Mouse (Mus musculus): ENCODE data around the gene Gabpa.

The Gabpa gene

DNA sequence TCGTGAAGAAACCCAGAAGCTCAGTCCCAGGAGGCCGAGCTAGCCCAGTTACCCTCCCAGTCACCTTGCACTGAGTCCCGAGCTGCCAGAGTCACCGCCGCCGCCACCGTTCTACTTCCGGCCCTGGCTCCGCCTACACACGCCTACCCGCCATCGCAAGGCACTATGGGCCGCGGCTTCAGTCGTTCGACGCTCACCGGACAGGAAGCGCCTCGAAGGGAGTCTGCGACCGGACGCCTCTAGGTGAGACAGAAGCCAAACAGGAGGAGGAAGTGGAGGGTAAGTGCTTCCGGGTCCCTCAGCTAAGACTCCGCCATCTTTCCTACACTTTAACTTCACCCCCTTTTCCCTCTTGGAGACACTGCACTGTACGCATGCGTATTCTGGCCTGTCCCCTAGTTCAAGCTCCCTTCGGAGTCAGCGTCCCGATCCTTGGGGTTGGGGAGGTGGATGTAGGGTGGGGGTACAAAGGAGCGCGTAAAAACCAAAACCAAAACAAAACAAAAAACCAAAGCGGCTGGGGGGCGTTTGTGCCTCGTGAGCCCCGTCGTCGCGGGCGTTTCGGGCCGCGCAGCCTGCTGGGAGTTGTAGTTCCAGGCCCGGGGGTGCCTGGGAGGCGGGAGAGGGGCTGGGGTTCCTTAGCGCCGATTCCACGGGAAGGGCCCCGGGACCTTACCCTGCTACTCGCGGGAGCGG, at the start of gene Gabpa:
TSS of gene Gabpa (plus strand) at position 181 of the 696 bp plus-strand sequence.
- DNase-seq (ENCODE audit: low spot score), result peak; percentile 91

GRCm38 (mm10) chr16:84784966-84785365, 49.8 kb upstream of the Gabpa start:
- DNase-seq (ENCODE audit: low spot score), result no peak

- no peak for DNase-seq (ENCODE audit: low spot score)
Measured at GRCm38 (mm10) chr16:84790595-84791165, 44.0 kb upstream of the Gabpa start.

GRCm38 (mm10) chr16:84793401-84793800, 41.3 kb upstream of the Gabpa start:
- DNase-seq (ENCODE audit: low spot score), result no peak

GRCm38 (mm10) chr16:84795337-84795736, 39.4 kb upstream of the Gabpa start:
- DNase-seq (ENCODE audit: low spot score), result no peak

DNA sequence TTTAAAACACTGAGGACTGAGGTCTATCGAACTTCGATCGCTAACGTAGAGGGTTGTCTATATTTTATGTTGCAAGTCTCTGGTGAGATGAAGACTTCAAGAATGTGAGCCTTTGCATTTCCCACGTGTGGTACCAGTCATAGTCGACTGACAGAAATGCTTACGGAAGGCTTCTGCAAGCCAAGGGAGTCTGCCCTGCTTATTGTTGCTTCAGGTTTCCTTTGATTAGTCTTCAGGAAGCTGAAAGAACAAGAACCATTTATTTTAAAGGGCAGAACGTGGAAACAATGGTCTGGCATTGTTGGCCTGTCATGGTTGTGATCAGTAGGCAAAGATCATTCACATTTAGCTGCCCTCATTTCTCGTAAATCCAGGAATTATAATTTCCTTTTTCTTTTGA, 38.0 kb upstream of the Gabpa start:
- DNase-seq (ENCODE audit: low spot score), result no peak

GRCm38 (mm10) chr16:84800038-84800437, 34.7 kb upstream of the Gabpa start:
- no peak for DNase-seq (ENCODE audit: low spot score)

DNA sequence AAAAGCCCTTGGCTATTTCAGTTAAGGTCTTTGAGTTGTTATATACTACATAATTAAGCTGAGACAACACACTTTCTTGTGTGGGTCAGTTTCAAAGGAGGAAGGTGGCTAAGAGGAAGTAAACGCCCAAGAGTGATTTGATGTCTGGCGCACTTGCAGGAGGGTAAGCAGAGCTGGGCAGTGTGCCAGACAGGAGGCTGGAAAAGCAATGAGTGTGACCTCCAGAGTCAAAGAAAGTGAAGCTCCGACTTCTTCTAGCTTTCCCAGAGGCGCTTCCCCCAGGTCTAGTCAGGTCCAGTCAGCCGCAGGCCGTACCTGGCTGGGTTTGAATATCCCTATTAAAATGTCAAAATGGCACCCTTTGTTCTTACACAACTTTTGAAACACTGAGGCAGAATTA, 32.5 kb upstream of the Gabpa start:
- peak; percentile 29 for DNase-seq (ENCODE audit: low spot score)

- no peak for DNase-seq (ENCODE audit: low spot score)
Measured at GRCm38 (mm10) chr16:84804866-84805265, 29.9 kb upstream of the Gabpa start.

- DNase-seq (ENCODE audit: low spot score), result no peak
Measured at GRCm38 (mm10) chr16:84806175-84806574, 28.6 kb upstream of the Gabpa start.

GRCm38 (mm10) chr16:84807874-84808273, 26.9 kb upstream of the Gabpa start:
- DNase-seq (ENCODE audit: low spot score), result no peak

GRCm38 (mm10) chr16:84810254-84810653, 24.5 kb upstream of the Gabpa start:
- DNase-seq (ENCODE audit: low spot score), result no peak

DNA sequence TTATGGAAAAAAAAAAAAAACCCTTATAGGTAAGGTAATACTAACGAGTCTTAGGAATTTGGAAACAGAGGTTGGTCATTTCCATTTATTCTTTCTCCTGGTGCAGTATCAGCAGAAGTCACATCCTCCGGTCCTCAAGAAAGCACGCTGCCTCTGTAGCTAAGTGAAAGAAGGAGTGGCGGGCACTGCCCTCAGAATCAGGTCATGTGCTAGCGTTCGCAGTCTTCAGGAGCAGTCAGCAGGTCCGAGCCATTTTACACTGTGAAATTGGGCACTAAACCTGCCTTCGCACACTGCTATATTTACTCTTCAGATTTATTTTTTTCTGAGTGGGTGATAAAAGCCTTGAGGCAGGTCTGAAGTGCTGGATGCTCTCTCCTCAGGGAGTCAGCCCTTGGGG, 20.9 kb upstream of the Gabpa start:
- no peak for DNase-seq (ENCODE audit: low spot score)

- no peak for DNase-seq (ENCODE audit: low spot score)
Measured at GRCm38 (mm10) chr16:84814511-84814910, 20.2 kb upstream of the Gabpa start.

DNA sequence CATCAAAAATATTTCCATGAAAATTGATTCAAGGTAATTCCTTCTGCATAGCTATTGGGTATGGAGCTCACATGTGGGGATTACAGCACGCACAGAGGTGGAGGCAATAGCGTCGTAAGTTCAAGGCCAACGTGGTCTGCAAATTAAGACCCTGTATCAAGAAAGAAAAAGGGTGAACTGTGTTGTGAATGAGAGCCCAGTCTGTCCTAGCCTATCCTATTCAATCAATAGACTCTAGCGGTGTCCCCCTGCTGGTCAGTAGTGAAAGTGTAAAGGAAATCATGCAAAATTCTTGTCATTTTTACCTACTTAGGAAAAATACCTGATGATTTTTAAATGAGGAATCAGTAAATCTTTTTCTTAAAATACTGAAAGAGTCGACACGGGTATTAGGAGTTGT, 17.3 kb upstream of the Gabpa start:
- DNase-seq (ENCODE audit: low spot score), result no peak

DNA sequence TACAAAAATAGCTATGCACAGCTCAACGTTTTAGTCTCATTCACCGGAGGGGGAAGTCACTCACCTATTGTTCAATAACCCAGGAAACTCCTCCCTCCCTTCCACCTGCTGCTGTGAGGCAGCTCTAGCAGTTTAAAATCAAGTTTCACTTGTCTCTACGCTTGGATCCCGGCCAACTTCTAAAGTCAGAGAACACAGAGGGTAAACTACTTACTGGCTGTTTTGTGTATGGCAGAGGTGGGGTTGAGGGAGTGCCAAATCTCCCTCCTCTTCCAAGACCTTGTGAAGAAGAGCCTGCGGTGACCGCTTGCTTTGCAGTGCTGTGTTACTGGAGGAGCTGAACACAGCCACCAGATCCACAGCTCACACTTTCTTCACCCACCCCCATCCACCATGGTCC, 9.7 kb upstream of the Gabpa start:
- peak; percentile 41 for DNase-seq (ENCODE audit: low spot score)

- no peak for DNase-seq (ENCODE audit: low spot score)
Measured at GRCm38 (mm10) chr16:84831696-84832095, 3.0 kb upstream of the Gabpa start.

- DNase-seq (ENCODE audit: low spot score), result no peak
Measured at GRCm38 (mm10) chr16:84832736-84833135, 2.0 kb upstream of the Gabpa start.

- peak; percentile 35 for DNase-seq (ENCODE audit: low spot score)
Measured at GRCm38 (mm10) chr16:84834344-84834743, 381 bp upstream of the Gabpa start.

GRCm38 (mm10) chr16:84835441-84835822, 707 bp downstream of the Gabpa start, which contains the start of gene Atp5j:
Gene Atp5j, minus strand, starts transcription at chr16:84835625.
- DNase-seq (ENCODE audit: low spot score), result peak; percentile 82

GRCm38 (mm10) chr16:84835823-84836743, 1.4 kb downstream of the Gabpa start:
- peak; percentile 48 for DNase-seq (ENCODE audit: low spot score)

GRCm38 (mm10) chr16:84838576-84838975, 3.9 kb downstream of the Gabpa start:
- no peak for DNase-seq (ENCODE audit: low spot score)

DNA sequence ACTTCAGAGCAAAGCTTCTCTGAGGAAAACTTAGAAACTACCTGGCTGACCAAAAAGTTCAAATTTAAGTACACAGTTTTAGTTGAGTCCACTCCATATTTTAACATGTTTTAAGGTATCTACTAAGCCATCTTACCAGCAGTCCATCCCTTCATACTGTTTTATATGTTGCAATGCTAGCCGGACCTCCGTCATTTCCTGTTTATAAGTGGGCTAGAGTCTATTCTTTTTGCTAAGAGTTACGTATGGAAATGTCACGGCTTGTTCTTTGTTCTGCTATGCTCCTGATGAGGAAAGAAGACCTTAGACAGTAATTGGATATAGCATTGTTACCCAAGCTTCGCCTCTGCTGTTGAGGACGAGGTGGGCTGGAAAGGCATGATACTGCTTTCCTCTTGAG, 18.8 kb downstream of the Gabpa start:
- DNase-seq (ENCODE audit: low spot score), result no peak

All from ovary, adult 18-20 months (tissue).